Comparison of ENCODE assay signal across 21 mouse cellular contexts in genomic region chr4:54481766-54482165, GRCm38 (mm10).
DNase-seq lines count a peak whose midpoint lies in the region; ATAC-seq lines count a peak whose summit lies in the region.
"Had no signal": no experiment of that assay in that cellular context is flagged by ENCODE, and none has a peak within 500 bp of the region (broad histone marks: within the 10 kb centered on the region; RNA-seq: fewer than 3 reads in every experiment).

No protein-coding gene starts in this region.

- peak; percentile 35 for ATAC-seq in monocyte, adult 5-6 weeks (replicated peaks; ENCODE audit: insufficient number of reproducible peaks, low FRiP score, low TSS enrichment, poor library complexity, severe bottlenecking)
- ATAC-seq in inflammation-experienced regulatory T-cells, adult 6 months = no peak
- ATAC-seq: forebrain, embryonic 15.5 days; Patski had no signal

- DNase-seq in spleen, postnatal 36 days (ENCODE audit: low spot score in 2 of 2) = peak; percentile 54 to 59
- DNase-seq in spleen, postnatal 10 days (ENCODE audit: low spot score in 2 of 2) = no peak
- peak; percentile 3 for DNase-seq in c-Kit-positive CD71-negative TER-119-negative erythroid progenitor cells, embryonic 14.5 days (ENCODE audit: low read depth)
- DNase-seq in urinary bladder, postnatal 36 days (ENCODE audit: low spot score in 2 of 2) = no peak
- DNase-seq in adrenal gland, postnatal 25 days = no peak
- DNase-seq: adrenal gland, postnatal 10 days; cerebellum, adult 2 months; cerebellum, postnatal 25 days; embryo, embryonic 11 days; heart, postnatal 10 days; kidney, adult 11 months; kidney, postnatal 14 days; liver; lung, adult 2 months; lung, postnatal 10 days; right cerebral cortex, postnatal 25 days; thymus, postnatal 14 days had no signal

Comparison
In these comparisons a context has a peak if more than half of its experiments do, and no peak if none do; other contexts are left out.
1. DNase-seq: peak in spleen, postnatal 36 days (2 of 2) and c-Kit-positive CD71-negative TER-119-negative erythroid progenitor cells, embryonic 14.5 days (single experiment); none in spleen, postnatal 10 days (0 of 2), urinary bladder, postnatal 36 days (0 of 2) and adrenal gland, postnatal 25 days (single experiment).